Mouse (Mus musculus) CH12.LX (cell line): ENCODE measurements at regions not wholly inside any gene's neighbourhood (a gene's known extent, or its start where the extent isn't known, plus 50 kb on each side); places are given as distances from the start of the nearest gene placed in this dataset.
A peak's percentile ranks its signal among the peaks of the same experiment; 100 is the strongest.

ENCODE experiments used
- DNase-seq: peaks from one replicate; pipeline ENCODE4 v3.0.0-alpha.2; 2013; ENCODE audit errors: extremely low read depth
- H3K27ac ChIP-seq: 2 replicates; pipeline ENCODE4 v1.5.1; 2012; ENCODE audit warnings: low read depth, mild to moderate bottlenecking, control low read depth, moderate library complexity; ENCODE audit not compliant: insufficient read depth
- H3K27me3 ChIP-seq: replicated peaks from 2 replicates; pipeline ENCODE3; 2012; ENCODE audit warnings: inconsistent platforms
- H3K36me3 ChIP-seq, 2 experiments: replicated peaks in 1 of 2; 2 replicates each; pipeline versions ENCODE3 to v1.6.1; 2012; ENCODE audit warnings: inconsistent platforms in 1 of 2, low read length in 1 of 2, mild to moderate bottlenecking in 1 of 2, mixed read lengths in 1 of 2, moderate library complexity in 1 of 2; ENCODE audit not compliant: control insufficient read depth in 1 of 2, insufficient read depth in 1 of 2
- H3K4me1 ChIP-seq, 2 experiments: 2 replicates each; pipeline ENCODE4 v1.6.1; 2012; ENCODE audit warnings: inconsistent platforms in 1 of 2, moderate library complexity in 1 of 2; ENCODE audit not compliant: insufficient read depth in 2 of 2, control insufficient read depth in 1 of 2
- H3K4me2 ChIP-seq: 2 replicates; pipeline ENCODE4 v1.6.1; 2012; ENCODE audit warnings: low read depth, mild to moderate bottlenecking, control low read depth; ENCODE audit not compliant: poor library complexity, insufficient read depth, severe bottlenecking
- H3K4me3 ChIP-seq, 3 experiments: fragments of 150-350 bp in 1 of 3; sonication (generic) in 1 of 3; replicated peaks in 1 of 3; 2 replicates each; pipeline versions ENCODE3 to v1.5.1; 2011 to 2012; ENCODE audit warnings: low read depth in 2 of 3, low read length in 2 of 3, mild to moderate bottlenecking in 2 of 3, moderate library complexity in 2 of 3, control low read depth in 1 of 3, improper control_type of control experiment in 1 of 3, inconsistent platforms in 1 of 3, mixed read lengths in 1 of 3; ENCODE audit not compliant: poor library complexity in 1 of 3
- H3K79me2 ChIP-seq: replicated peaks from 2 replicates; pipeline ENCODE4 v1.6.1; 2012; ENCODE audit warnings: mild to moderate bottlenecking, moderate library complexity; ENCODE audit not compliant: control insufficient read depth, poor library complexity, insufficient read depth, severe bottlenecking; ENCODE audit errors: extremely low read depth
- H3K9ac ChIP-seq: 2 replicates; pipeline ENCODE4 v1.6.1; 2012; ENCODE audit warnings: low read depth, mild to moderate bottlenecking, control low read depth, moderate library complexity; ENCODE audit not compliant: insufficient read depth
- H3K9me3 ChIP-seq: replicated peaks from 2 replicates; pipeline ENCODE3; 2012; ENCODE audit warnings: low read length, inconsistent platforms, mixed read lengths
- BHLHE40 ChIP-seq: IDR thresholded peaks from 2 replicates; pipeline ENCODE4 v1.6.1; 2011; ENCODE audit warnings: mild to moderate bottlenecking, low read depth, low read length, improper control_type of control experiment
- CHD1 ChIP-seq: IDR thresholded peaks from 2 replicates; pipeline ENCODE4 v1.6.1; 2012; ENCODE audit warnings: low read depth, low read length, improper control_type of control experiment, inconsistent platforms
- CTCF ChIP-seq, 2 experiments: IDR thresholded peaks in 1 of 2; conservative IDR thresholded peaks in 1 of 2; 2 replicates each; pipeline ENCODE4 v1.5.1; 2011 to 2012; ENCODE audit warnings: low read depth in 2 of 2, low read length in 2 of 2, improper control_type of control experiment in 1 of 2, inconsistent platforms in 1 of 2, mild to moderate bottlenecking in 1 of 2, moderate library complexity in 1 of 2
- E2F4 ChIP-seq: IDR thresholded peaks from 2 replicates; pipeline ENCODE4 v1.6.1; 2011; ENCODE audit warnings: low read depth, low read length, improper control_type of control experiment; ENCODE audit not compliant: insufficient replicate concordance
- IRF4 ChIP-seq: IDR thresholded peaks from 2 replicates; pipeline ENCODE4 v1.6.1; 2014; ENCODE audit warnings: low read depth, mild to moderate bottlenecking, inconsistent platforms, low read length, improper control_type of control experiment
- JUN ChIP-seq: IDR thresholded peaks from 2 replicates; pipeline ENCODE4 v1.6.1; 2011; ENCODE audit warnings: low read depth, mild to moderate bottlenecking, low read length, improper control_type of control experiment, moderate library complexity; ENCODE audit not compliant: insufficient read depth
- JUND ChIP-seq: conservative IDR thresholded peaks from 2 replicates; pipeline ENCODE4 v1.6.1; 2011; ENCODE audit warnings: low read depth, low read length, improper control_type of control experiment
- KAT2A ChIP-seq: IDR thresholded peaks from 2 replicates; pipeline ENCODE4 v1.6.1; 2012; ENCODE audit warnings: low read length, improper control_type of control experiment, inconsistent platforms; ENCODE audit not compliant: insufficient replicate concordance
- MAFK ChIP-seq: IDR thresholded peaks from 2 replicates; pipeline ENCODE4 v1.6.1; 2011; ENCODE audit warnings: low read length, improper control_type of control experiment; ENCODE audit not compliant: insufficient replicate concordance
- MAX ChIP-seq: IDR thresholded peaks from 2 replicates; pipeline ENCODE4 v1.6.1; 2011; ENCODE audit warnings: low read length, improper control_type of control experiment
- MXI1 ChIP-seq: IDR thresholded peaks from 2 replicates; pipeline ENCODE4 v1.6.1; 2011; ENCODE audit warnings: mild to moderate bottlenecking, low read depth, low read length, improper control_type of control experiment
- NELFE ChIP-seq: IDR thresholded peaks from 2 replicates; pipeline ENCODE4 v1.6.1; 2011; ENCODE audit warnings: low read depth, low read length, improper control_type of control experiment
- NRF1 ChIP-seq: IDR thresholded peaks from 2 replicates; pipeline ENCODE4 v1.6.1; 2014; ENCODE audit warnings: low read depth, mild to moderate bottlenecking, inconsistent platforms, low read length, improper control_type of control experiment, moderate library complexity
- RCOR1 ChIP-seq: conservative IDR thresholded peaks from 2 replicates; pipeline ENCODE4 v1.6.1; 2012; ENCODE audit warnings: low read depth, mild to moderate bottlenecking, inconsistent platforms, low read length, improper control_type of control experiment
- ZC3H11A ChIP-seq: IDR thresholded peaks from 2 replicates; pipeline ENCODE4 v1.6.1; 2012; ENCODE audit warnings: low read depth, mild to moderate bottlenecking, inconsistent platforms, low read length, improper control_type of control experiment
- ZKSCAN1 ChIP-seq: IDR thresholded peaks from 2 replicates; pipeline ENCODE4 v1.6.1; 2012; ENCODE audit warnings: low read depth, inconsistent platforms, low read length, improper control_type of control experiment, borderline replicate concordance
- ZMIZ1 ChIP-seq: IDR thresholded peaks from 2 replicates; pipeline ENCODE4 v1.6.1; 2012; ENCODE audit warnings: low read depth, mild to moderate bottlenecking, inconsistent platforms, low read length, improper control_type of control experiment
- ZNF384 ChIP-seq: IDR thresholded peaks from 2 replicates; pipeline ENCODE4 v1.6.1; 2012; ENCODE audit warnings: low read depth, low read length, improper control_type of control experiment, inconsistent platforms
- dilution Hi-C: fragments of 300-500 bp; cut with MboI; formaldehyde crosslinking; loops from 2 replicates; pipeline ENCODE4 v1.14.3; 2020; ENCODE audit warnings: low sequenced_read_pairs; ENCODE audit not compliant: extremely low pct_unique_long_range_greater_than_20kb, extremely low pct_ligation_motif_present
- in situ Hi-C: fragments of 300-500 bp; cut with MboI; formaldehyde crosslinking; loops from 3 replicates; pipeline ENCODE4 v1.14.3; 2019; ENCODE audit warnings: low sequenced_read_pairs, low pct_ligation_motif_present, low pct_unique_long_range_greater_than_20kb, mixed read lengths

DNA sequence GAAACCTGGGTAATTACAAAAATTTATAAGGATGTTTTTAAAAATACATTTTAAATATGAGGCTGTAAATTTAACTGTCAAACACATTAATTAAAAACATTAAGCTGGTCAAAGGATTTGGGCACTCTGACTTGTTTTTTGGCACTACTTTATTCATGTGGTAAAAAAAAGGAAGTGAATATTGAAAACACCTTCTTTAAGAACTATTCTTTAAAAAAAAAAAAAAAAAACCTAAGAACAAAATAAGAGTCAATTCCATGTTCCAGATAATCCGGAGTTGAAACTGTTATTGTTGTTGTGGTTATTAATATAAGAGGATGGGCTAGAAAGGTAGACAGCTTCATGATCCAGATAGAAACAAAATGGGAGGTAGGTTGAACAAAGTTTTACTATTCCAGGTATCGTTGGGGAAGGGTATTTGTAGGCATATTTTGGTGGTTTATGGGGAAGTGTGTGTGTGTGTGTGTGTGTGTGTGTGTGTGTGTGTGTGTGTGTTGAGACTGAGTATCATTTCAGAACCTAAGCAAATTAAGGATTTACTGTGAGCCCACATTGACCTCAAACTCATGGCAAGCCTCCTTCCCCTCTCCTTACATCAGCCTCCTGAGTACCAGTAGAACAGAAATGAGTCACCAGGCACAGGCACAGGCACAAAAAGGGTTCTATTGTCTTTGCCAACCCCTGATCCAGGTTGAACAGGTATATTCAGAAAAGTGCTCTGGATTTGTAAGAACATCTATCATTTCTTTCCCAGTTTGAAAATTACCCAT, 85.2 kb upstream of the Hapln1 start:
- H3K36me3 ChIP-seq: no peaks in the 10 kb centered on the region
- no peak overlapping the region for H3K4me3 ChIP-seq
- no peaks in the 10 kb centered on the region for H3K9me3 ChIP-seq
- no peak overlapping the region for H3K4me2 ChIP-seq
- H3K27me3 ChIP-seq: no peaks in the 10 kb centered on the region
- TF ChIP-seq NELFE: no peak
- TF ChIP-seq IRF4: peak; percentile 15; the same call in 1 of the 2 replicates
- peak; percentile 78 for TF ChIP-seq ZNF384
- 0 out of 2 replicates have a peak, but pooled peaks have one; percentile 22 for TF ChIP-seq RCOR1
- TF ChIP-seq JUN: peak; percentile 16; the same call in 1 of the 2 replicates
- TF ChIP-seq JUND: 0 out of 2 replicates have a peak, but pooled peaks have one; percentile 27
- dilution Hi-C loops: no loop called here
- in situ Hi-C loops: no loop called here
- no peak overlapping the region for H3K27ac ChIP-seq
- no peaks in the 10 kb centered on the region for H3K79me2 ChIP-seq
- H3K4me1 ChIP-seq: peaks cover 3 to 13% of the 10 kb centered on the region in 2 experiments; a peak in 2 of 4 replicates
- peak; percentile 62 for DNase-seq
- H3K9ac ChIP-seq: no peak overlapping the region

DNA sequence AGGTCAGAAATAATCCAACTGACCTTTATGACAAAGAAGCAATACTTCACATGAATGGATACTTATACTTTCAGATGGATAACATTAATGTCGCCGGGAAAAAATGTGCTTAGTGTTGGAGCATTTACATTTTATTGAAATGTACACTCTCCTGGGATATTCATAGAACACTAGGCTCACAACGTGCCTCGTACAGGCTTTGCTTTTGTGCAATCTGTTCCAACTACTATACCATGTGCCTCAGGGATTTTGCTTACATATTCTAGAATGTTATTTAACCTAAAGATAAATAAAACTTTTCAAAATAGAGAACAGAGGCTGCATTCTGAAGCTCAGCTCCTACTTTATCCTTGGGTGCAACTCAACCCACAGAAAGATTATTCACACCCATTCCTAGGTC, 75.8 kb upstream of the Hapln1 start:
- no peaks in the 10 kb centered on the region for H3K4me1 ChIP-seq
- H3K9me3 ChIP-seq: no peaks in the 10 kb centered on the region
- TF ChIP-seq CHD1: no peak
- TF ChIP-seq ZMIZ1: no peak
- TF ChIP-seq ZC3H11A: no peak
- no peak for TF ChIP-seq ZKSCAN1
- TF ChIP-seq NRF1: no peak
- no peak for TF ChIP-seq MXI1
- no peak for TF ChIP-seq CTCF (conservative IDR thresholded peaks at IDR 0.05 in 1 of 2, IDR thresholded peaks at IDR 0.05 in 1 of 2; ENCODE audit: low read depth in 2 of 2, low read length in 2 of 2)
- TF ChIP-seq JUND: no peak
- no peak for TF ChIP-seq NELFE
- no peak for TF ChIP-seq E2F4
- TF ChIP-seq MAX: no peak
- no peak for TF ChIP-seq BHLHE40
- TF ChIP-seq KAT2A: no peak
- TF ChIP-seq MAFK: no peak
- H3K79me2 ChIP-seq: no peaks in the 10 kb centered on the region
- H3K9ac ChIP-seq: no peak overlapping the region
- H3K27me3 ChIP-seq: no peaks in the 10 kb centered on the region
- no peak overlapping the region for H3K27ac ChIP-seq
- H3K36me3 ChIP-seq: no peaks in the 10 kb centered on the region
- in situ Hi-C loops (no loop called here), dilution Hi-C loops (no loop called here)
- no peak for DNase-seq
- H3K4me2 ChIP-seq: no peak overlapping the region
- no peak overlapping the region for H3K4me3 ChIP-seq
